Mouse (Mus musculus) embryonic facial prominence, embryonic 10.5 days (tissue): ENCODE measurements around the gene Enox1. TPM values are rescaled to one million over a fixed set of nuclear protein-coding genes. Genes with fewer than 3 reads are reported as not detected.

Experiments used
- DNase-seq: peaks from one replicate; pipeline ENCODE4 v3.0.0-alpha.2; 2017; ENCODE audit warnings: low spot score
- H3K27ac ChIP-seq: fragments of 300-500 bp; sonication (generic); replicated peaks from 2 replicates; pipeline ENCODE4 v1.5.1; 2016; ENCODE audit warnings: mild to moderate bottlenecking
- H3K27me3 ChIP-seq: fragments of 300-500 bp; sonication (generic); replicated peaks from 2 replicates; pipeline ENCODE4 v1.6.1; 2016; ENCODE audit warnings: low read depth, mild to moderate bottlenecking; ENCODE audit not compliant: poor library complexity, severe bottlenecking
- H3K36me3 ChIP-seq: fragments of 300-500 bp; sonication (generic); replicated peaks from 2 replicates; pipeline ENCODE4 v1.6.1; 2016; ENCODE audit warnings: mild to moderate bottlenecking, moderate library complexity
- H3K4me1 ChIP-seq: fragments of 300-500 bp; sonication (generic); 2 replicates; pipeline ENCODE4 v1.6.1; 2016
- H3K4me3 ChIP-seq: fragments of 300-500 bp; sonication (generic); 2 replicates; pipeline ENCODE4 v1.5.1; 2016; ENCODE audit warnings: mild to moderate bottlenecking, moderate library complexity
- H3K9me3 ChIP-seq: fragments of 300-500 bp; sonication (generic); 2 replicates; pipeline ENCODE4 v1.6.1; 2016; ENCODE audit warnings: mild to moderate bottlenecking
- WGBS: fragments of 180-500 bp; shearing (Covaris S2); methylation state at CpG from one replicate; pipeline ENCODE4 v1.1.7; 2016; 5-methylcytosine and 5-hydroxymethylcytosine counted together
- polyA plus RNA-seq: library from polyadenylated mRNA; unstranded; fragments of >200 nt; fragmentation: Nextera tagmentation; extraction: Ambion mirVana; gene quantifications from 2 replicates; pipeline ENCODE4 v1.2.1, GENCODE M21; 2016

The Enox1 gene
- polyA plus RNA-seq, 1 experiment from 2014 or later = 9.1 TPM

GRCm38 (mm10) chr14:77213210-77213609, 56.6 kb downstream of the Enox1 start:
- WGBS = 70% methylated on average over 7 of the region's 7 CpGs
- Histone ChIP-seq H3K27me3 (no peaks in the 10 kb centered on the region), H3K27ac (no peak overlapping the region), H3K4me3 (no peak overlapping the region), H3K9me3 (no peaks in the 10 kb centered on the region), H3K36me3 (no peaks in the 10 kb centered on the region), H3K4me1 (no peaks in the 10 kb centered on the region)
- no peak for DNase-seq

GRCm38 (mm10) chr14:77214848-77215247, 58.3 kb downstream of the Enox1 start:
- no peak overlapping the region for H3K4me3 ChIP-seq
- WGBS = 88% methylated on average over 6 of the region's 6 CpGs
- no peak overlapping the region for H3K27ac ChIP-seq
- no peaks in the 10 kb centered on the region for H3K36me3 ChIP-seq
- H3K9me3 ChIP-seq = no peaks in the 10 kb centered on the region
- H3K27me3 ChIP-seq = no peaks in the 10 kb centered on the region
- DNase-seq = no peak
- no peaks in the 10 kb centered on the region for H3K4me1 ChIP-seq

GRCm38 (mm10) chr14:77225346-77225745, 68.8 kb downstream of the Enox1 start:
- Histone ChIP-seq H3K9me3 (no peaks in the 10 kb centered on the region), H3K36me3 (no peaks in the 10 kb centered on the region), H3K4me1 (no peaks in the 10 kb centered on the region), H3K27me3 (no peaks in the 10 kb centered on the region), H3K27ac (no peak overlapping the region), H3K4me3 (no peak overlapping the region)
- 91% methylated on average over 10 of the region's 10 CpGs for WGBS
- no peak for DNase-seq

- no peaks in the 10 kb centered on the region for H3K36me3 ChIP-seq
- no peak for DNase-seq
- 64% methylated on average over 2 of the region's 2 CpGs for WGBS
- peaks cover 11% of the 10 kb centered on the region; the same call in 1 of the 2 replicates for H3K4me1 ChIP-seq
- no peaks in the 10 kb centered on the region for H3K9me3 ChIP-seq
- H3K4me3 ChIP-seq = no peak overlapping the region
- H3K27ac ChIP-seq = no peak overlapping the region
- no peaks in the 10 kb centered on the region for H3K27me3 ChIP-seq
Measured at GRCm38 (mm10) chr14:77238811-77239210, 82.2 kb downstream of the Enox1 start.

- H3K4me1 ChIP-seq = peaks cover 11% of the 10 kb centered on the region; the same call in 1 of the 2 replicates
- WGBS = 50% methylated on average over 4 of the region's 4 CpGs
- H3K4me3 ChIP-seq = no peak overlapping the region
- no peaks in the 10 kb centered on the region for H3K9me3 ChIP-seq
- H3K27ac ChIP-seq = no peak overlapping the region
- no peaks in the 10 kb centered on the region for H3K27me3 ChIP-seq
- H3K36me3 ChIP-seq = no peaks in the 10 kb centered on the region
- no peak for DNase-seq
Measured at GRCm38 (mm10) chr14:77239360-77239759, 82.8 kb downstream of the Enox1 start.

- peaks cover 22% of the 10 kb centered on the region for H3K4me1 ChIP-seq
- H3K27me3 ChIP-seq = no peaks in the 10 kb centered on the region
- 93% methylated on average over 3 of the region's 3 CpGs for WGBS
- DNase-seq = no peak
- H3K27ac ChIP-seq = no peak overlapping the region
- H3K9me3 ChIP-seq = 0 out of 2 replicates have a peak, but pooled peaks cover 5% of the 10 kb centered on the region
- H3K4me3 ChIP-seq = no peak overlapping the region
- no peaks in the 10 kb centered on the region for H3K36me3 ChIP-seq
Measured at GRCm38 (mm10) chr14:77246977-77247376, 90.4 kb downstream of the Enox1 start.

GRCm38 (mm10) chr14:77248426-77248825, 91.9 kb downstream of the Enox1 start:
- 89% methylated on average over 5 of the region's 5 CpGs for WGBS

GRCm38 (mm10) chr14:77248946-77249345, 92.4 kb downstream of the Enox1 start:
- H3K27ac ChIP-seq = no peak overlapping the region
- H3K4me1 ChIP-seq = peaks cover 22% of the 10 kb centered on the region
- H3K36me3 ChIP-seq = no peaks in the 10 kb centered on the region
- WGBS = 69% methylated on average over 7 of the region's 7 CpGs
- no peaks in the 10 kb centered on the region for H3K27me3 ChIP-seq
- no peak overlapping the region for H3K4me3 ChIP-seq
- DNase-seq = peak; percentile 33
- 0 out of 2 replicates have a peak, but pooled peaks cover 5% of the 10 kb centered on the region for H3K9me3 ChIP-seq

More at GRCm38 (mm10) chr14:77248426-77248825, 91.9 kb downstream of the Enox1 start:
- Histone ChIP-seq H3K9me3 (0 out of 2 replicates have a peak, but pooled peaks cover 5% of the 10 kb centered on the region), H3K27ac (no peak overlapping the region), H3K4me3 (no peak overlapping the region), H3K4me1 (peaks cover 22% of the 10 kb centered on the region), H3K36me3 (no peaks in the 10 kb centered on the region), H3K27me3 (no peaks in the 10 kb centered on the region)
- DNase-seq = no peak

GRCm38 (mm10) chr14:77250652-77251238, 94.2 kb downstream of the Enox1 start:
- H3K4me1 ChIP-seq = peaks cover 22% of the 10 kb centered on the region
- WGBS = 45% methylated on average over 2 of the region's 2 CpGs
- no peak overlapping the region for H3K27ac ChIP-seq
- no peaks in the 10 kb centered on the region for H3K36me3 ChIP-seq
- H3K4me3 ChIP-seq = no peak overlapping the region
- 0 out of 2 replicates have a peak, but pooled peaks cover 4% of the 10 kb centered on the region for H3K9me3 ChIP-seq
- no peak for DNase-seq
- H3K27me3 ChIP-seq = no peaks in the 10 kb centered on the region

- Histone ChIP-seq H3K9me3 (no peaks in the 10 kb centered on the region), H3K36me3 (no peaks in the 10 kb centered on the region), H3K27me3 (no peaks in the 10 kb centered on the region), H3K4me1 (peaks cover 6% of the 10 kb centered on the region; the same call in 1 of the 2 replicates), H3K4me3 (no peak overlapping the region), H3K27ac (no peak overlapping the region)
- WGBS = 69% methylated on average over 3 of the region's 3 CpGs
- DNase-seq = no peak
Measured at GRCm38 (mm10) chr14:77255201-77255600, 98.6 kb downstream of the Enox1 start.

GRCm38 (mm10) chr14:77255711-77256110, 99.1 kb downstream of the Enox1 start:
- no peak for DNase-seq
- no peaks in the 10 kb centered on the region for H3K27me3 ChIP-seq
- peaks cover 4% of the 10 kb centered on the region; the same call in 1 of the 2 replicates for H3K4me1 ChIP-seq
- no peaks in the 10 kb centered on the region for H3K9me3 ChIP-seq
- H3K4me3 ChIP-seq = no peak overlapping the region
- no peak overlapping the region for H3K27ac ChIP-seq
- WGBS = 96% methylated on average over 6 of the region's 6 CpGs
- H3K36me3 ChIP-seq = no peaks in the 10 kb centered on the region

GRCm38 (mm10) chr14:77256943-77257342, 100.4 kb downstream of the Enox1 start:
- no peak overlapping the region for H3K4me3 ChIP-seq
- no peaks in the 10 kb centered on the region for H3K4me1 ChIP-seq
- no peaks in the 10 kb centered on the region for H3K27me3 ChIP-seq
- no peak for DNase-seq
- H3K36me3 ChIP-seq = no peaks in the 10 kb centered on the region
- no peaks in the 10 kb centered on the region for H3K9me3 ChIP-seq
- 80% methylated on average over 2 of the region's 2 CpGs for WGBS
- no peak overlapping the region for H3K27ac ChIP-seq

- DNase-seq = no peak
- Histone ChIP-seq H3K4me1 (no peaks in the 10 kb centered on the region), H3K27me3 (no peaks in the 10 kb centered on the region), H3K4me3 (no peak overlapping the region), H3K9me3 (no peaks in the 10 kb centered on the region), H3K27ac (no peak overlapping the region), H3K36me3 (no peaks in the 10 kb centered on the region)
- WGBS = 69% methylated on average over 1 of the region's 1 CpGs
Measured at GRCm38 (mm10) chr14:77257461-77257860, 100.9 kb downstream of the Enox1 start.
